10 mouse cellular contexts compared by ENCODE assay signal in genomic region chr4:116649411-116649810, GRCm38 (mm10). TPM values are rescaled to one million over a fixed set of nuclear protein-coding genes. Genes with fewer than 3 reads are reported as not detected.
DNase-seq lines count a peak whose midpoint lies in the region; ATAC-seq lines count a peak whose summit lies in the region.
"Had no signal": no experiment of that assay in that cellular context is flagged by ENCODE, and none has a peak within 500 bp of the region (broad histone marks: within the 10 kb centered on the region; RNA-seq: fewer than 3 reads in every experiment).

No protein-coding gene starts in this region.

- ATAC-seq in forebrain, embryonic 12.5 days (ENCODE audit: low FRiP score), result no peak
- ATAC-seq in limb, embryonic 12.5 days (ENCODE audit: insufficient number of reproducible peaks, insufficient read depth, low FRiP score, low TSS enrichment, low read depth), result no peak
- no peak for ATAC-seq in neural tube, embryonic 14.5 days (ENCODE audit: low read depth)

- peak overlapping the region; percentile 3; the same call in 1 of the 2 replicates for H3K4me3 ChIP-seq in forebrain, embryonic 12.5 days (replicated peaks)
- peak overlapping the region; percentile 75 for H3K4me3 ChIP-seq in limb, embryonic 12.5 days (replicated peaks)
- H3K4me3 ChIP-seq in neural tube, embryonic 14.5 days (ENCODE audit: low read depth, low read length), result no peak overlapping the region

- H3K9me3 ChIP-seq in forebrain, embryonic 12.5 days, result no peaks in the 10 kb centered on the region
- no peaks in the 10 kb centered on the region for H3K9me3 ChIP-seq in limb, embryonic 12.5 days
- H3K9me3 ChIP-seq in neural tube, embryonic 14.5 days (ENCODE audit: control insufficient read depth, low read length), result no peaks in the 10 kb centered on the region

- WGBS in forebrain, embryonic 12.5 days, result 97% methylated on average over 2 of the region's 2 CpGs
- 96% methylated on average over 2 of the region's 2 CpGs for WGBS in limb, embryonic 12.5 days
- 98% methylated on average over 2 of the region's 2 CpGs for WGBS in neural tube, embryonic 14.5 days

- peaks cover 42% of the 10 kb centered on the region for H3K36me3 ChIP-seq in forebrain, embryonic 12.5 days (replicated peaks)
- H3K36me3 ChIP-seq in limb, embryonic 12.5 days, result peaks cover 50% of the 10 kb centered on the region
- peaks cover 8% of the 10 kb centered on the region; the same call in 1 of the 2 replicates for H3K36me3 ChIP-seq in neural tube, embryonic 14.5 days (ENCODE audit: control insufficient read depth, insufficient read depth, low read length)

- H3K27ac ChIP-seq in forebrain, embryonic 12.5 days, result no peak overlapping the region
- H3K27ac ChIP-seq in limb, embryonic 12.5 days, result no peak overlapping the region
- H3K27ac ChIP-seq in neural tube, embryonic 14.5 days (ENCODE audit: low read depth, low read length), result no peak overlapping the region
- H3K27ac ChIP-seq: layer of hippocampus, adult 2 months had no signal

- DNase-seq in kidney, adult 9 months, result peak; percentile 82
- no peak for DNase-seq in kidney, postnatal 10 days
- DNase-seq in thymus, postnatal 14 days, result no peak
- DNase-seq in ovary, postnatal 14 days (ENCODE audit: low spot score), result no peak
- DNase-seq in ovary, postnatal 10 days (ENCODE audit: low spot score), result no peak
- DNase-seq: cerebellum, adult 8-10 months had no signal

- H3K4me1 ChIP-seq in forebrain, embryonic 12.5 days, result peaks cover 42% of the 10 kb centered on the region
- H3K4me1 ChIP-seq in limb, embryonic 12.5 days (replicated peaks), result peaks cover 26% of the 10 kb centered on the region
- peaks cover 14% of the 10 kb centered on the region for H3K4me1 ChIP-seq in neural tube, embryonic 14.5 days (ENCODE audit: control insufficient read depth, insufficient read depth, low read length)

- H3K4me2 ChIP-seq in forebrain, embryonic 12.5 days, result peak overlapping the region; percentile 63
- H3K4me2 ChIP-seq in limb, embryonic 12.5 days, result peak overlapping the region; percentile 66
- peak overlapping the region; percentile 85 for H3K4me2 ChIP-seq in neural tube, embryonic 14.5 days (ENCODE audit: low read depth, low read length)

- H3K27me3 ChIP-seq in forebrain, embryonic 12.5 days, result no peaks in the 10 kb centered on the region
- no peaks in the 10 kb centered on the region for H3K27me3 ChIP-seq in limb, embryonic 12.5 days
- H3K27me3 ChIP-seq in neural tube, embryonic 14.5 days (ENCODE audit: control insufficient read depth, insufficient read depth, low read length), result no peaks in the 10 kb centered on the region

- no peak overlapping the region for H3K9ac ChIP-seq in forebrain, embryonic 12.5 days
- no peak overlapping the region for H3K9ac ChIP-seq in limb, embryonic 12.5 days (replicated peaks)
- no peak overlapping the region for H3K9ac ChIP-seq in neural tube, embryonic 14.5 days (replicated peaks; ENCODE audit: low read depth, low read length)

RNA-seq across cellular contexts. Expression of gene Akr1a1, which starts 2.1 kb away (rescaled TPM):
- polyA plus RNA-seq in forebrain, embryonic 12.5 days (2016; fragmentation: Nextera tagmentation; extraction: Ambion mirVana), result 513 and 521 TPM in 2 replicates
- polyA plus RNA-seq in limb, embryonic 12.5 days (2016; fragmentation: Nextera tagmentation; extraction: Ambion mirVana), result 634 and 637 TPM in 2 replicates
- polyA plus RNA-seq in neural tube, embryonic 14.5 days (2014; fragmentation: Nextera tagmentation; extraction: Ambion mirVana), result 710 and 714 TPM in 2 replicates

RNA-seq across cellular contexts. Expression of gene Nasp, which starts 21.7 kb away (rescaled TPM):
- polyA plus RNA-seq in forebrain, embryonic 12.5 days (2016; fragmentation: Nextera tagmentation; extraction: Ambion mirVana), result 296 TPM in 2 replicates
- 322 and 325 TPM in 2 replicates for polyA plus RNA-seq in limb, embryonic 12.5 days (2016; fragmentation: Nextera tagmentation; extraction: Ambion mirVana)
- 90.6 and 105 TPM in 2 replicates for polyA plus RNA-seq in neural tube, embryonic 14.5 days (2014; fragmentation: Nextera tagmentation; extraction: Ambion mirVana)

RNA-seq across cellular contexts. Expression of gene Prdx1, which starts 35.9 kb away (rescaled TPM):
- 914 and 930 TPM in 2 replicates for polyA plus RNA-seq in forebrain, embryonic 12.5 days (2016; fragmentation: Nextera tagmentation; extraction: Ambion mirVana)
- 1,153 and 1,285 TPM in 2 replicates for polyA plus RNA-seq in limb, embryonic 12.5 days (2016; fragmentation: Nextera tagmentation; extraction: Ambion mirVana)
- polyA plus RNA-seq in neural tube, embryonic 14.5 days (2014; fragmentation: Nextera tagmentation; extraction: Ambion mirVana), result 311 and 387 TPM in 2 replicates

RNA-seq across cellular contexts. Expression of gene Ccdc17, which starts 53.0 kb away (rescaled TPM):
- 2.5 and 4.6 TPM in 2 replicates for polyA plus RNA-seq in forebrain, embryonic 12.5 days (2016; fragmentation: Nextera tagmentation; extraction: Ambion mirVana)
- 2.4 and 2.5 TPM in 2 replicates for polyA plus RNA-seq in limb, embryonic 12.5 days (2016; fragmentation: Nextera tagmentation; extraction: Ambion mirVana)
- polyA plus RNA-seq in neural tube, embryonic 14.5 days (2014; fragmentation: Nextera tagmentation; extraction: Ambion mirVana), result 5.7 and 6.0 TPM in 2 replicates

RNA-seq across cellular contexts. Expression of gene Mmachc, which starts 58.8 kb away (rescaled TPM):
- 36.0 and 37.3 TPM in 2 replicates for polyA plus RNA-seq in forebrain, embryonic 12.5 days (2016; fragmentation: Nextera tagmentation; extraction: Ambion mirVana)
- 25.2 and 27.9 TPM in 2 replicates for polyA plus RNA-seq in limb, embryonic 12.5 days (2016; fragmentation: Nextera tagmentation; extraction: Ambion mirVana)
- polyA plus RNA-seq in neural tube, embryonic 14.5 days (2014; fragmentation: Nextera tagmentation; extraction: Ambion mirVana), result 16.1 and 18.6 TPM in 2 replicates
